Mouse (Mus musculus) neural tube, embryonic 11.5 days (tissue): ENCODE data around the gene Gm47955. TPM values are rescaled to one million over a fixed set of nuclear protein-coding genes. Genes with fewer than 3 reads are reported as not detected.
"Not testable (repeated sequence)": the region's sequence is repeated elsewhere in the genome, so short reads cannot be mapped to it uniquely, and the experiment has no call there.

Experiments used
- ATAC-seq: fragments of 200-750 bp; cut with Nextera tagmentation; 2 replicates; pipeline ENCODE4 v1.8.0; 2017; ENCODE audit warnings: moderate number of reproducible peaks, mild to moderate bottlenecking, moderate TSS enrichment, moderate library complexity; ENCODE audit not compliant: insufficient read depth, low FRiP score, low TSS enrichment
- DNase-seq: peaks from one replicate; pipeline ENCODE4 v3.0.0-alpha.2; 2015; ENCODE audit warnings: low spot score
- H3K27ac ChIP-seq: fragments of 300-500 bp; sonication (generic); 2 replicates; pipeline ENCODE4 v1.5.1; 2014; ENCODE audit warnings: low read depth, mild to moderate bottlenecking, low read length
- H3K27me3 ChIP-seq: fragments of 300-500 bp; sonication (generic); 2 replicates; pipeline ENCODE4 v1.6.1; 2014; ENCODE audit warnings: mild to moderate bottlenecking, low read length, mixed read lengths; ENCODE audit not compliant: control insufficient read depth, insufficient read depth
- H3K36me3 ChIP-seq: fragments of 300-500 bp; sonication (generic); 2 replicates; pipeline ENCODE4 v1.6.1; 2014; ENCODE audit warnings: mild to moderate bottlenecking, low read length, moderate library complexity, mixed read lengths; ENCODE audit not compliant: control insufficient read depth, insufficient read depth
- H3K4me1 ChIP-seq: fragments of 300-500 bp; sonication (generic); 2 replicates; pipeline ENCODE4 v1.6.1; 2014; ENCODE audit warnings: low read length, mixed read lengths; ENCODE audit not compliant: control insufficient read depth, insufficient read depth
- H3K4me2 ChIP-seq: fragments of 300-500 bp; sonication (generic); 2 replicates; pipeline ENCODE4 v1.6.1; 2014; ENCODE audit warnings: low read depth, mild to moderate bottlenecking, moderate library complexity
- H3K4me3 ChIP-seq: fragments of 300-500 bp; sonication (generic); 2 replicates; pipeline ENCODE4 v1.5.1; 2014; ENCODE audit warnings: low read depth, low read length
- H3K9ac ChIP-seq: fragments of 300-500 bp; sonication (generic); 2 replicates; pipeline ENCODE4 v1.6.1; 2014; ENCODE audit warnings: mild to moderate bottlenecking, low read length
- H3K9me3 ChIP-seq: fragments of 300-500 bp; sonication (generic); 2 replicates; pipeline ENCODE4 v1.6.1; 2016; ENCODE audit warnings: low read length; ENCODE audit not compliant: control insufficient read depth
- WGBS: fragments of 180-500 bp; shearing (Covaris S2); extraction: QIAGEN DNeasy Blood & Tissue Kit; methylation state at CpG from one replicate; pipeline ENCODE4 v1.1.7; 2014; 5-methylcytosine and 5-hydroxymethylcytosine counted together
- polyA plus RNA-seq: library from polyadenylated mRNA; unstranded; fragments of >200 nt; fragmentation: Nextera tagmentation; extraction: Ambion mirVana; gene quantifications from 2 replicates; pipeline ENCODE4 v1.2.1, GENCODE M21; 2014

Gm47955 gene
- polyA plus RNA-seq, 1 experiment from 2014 or later = not detected

DNA sequence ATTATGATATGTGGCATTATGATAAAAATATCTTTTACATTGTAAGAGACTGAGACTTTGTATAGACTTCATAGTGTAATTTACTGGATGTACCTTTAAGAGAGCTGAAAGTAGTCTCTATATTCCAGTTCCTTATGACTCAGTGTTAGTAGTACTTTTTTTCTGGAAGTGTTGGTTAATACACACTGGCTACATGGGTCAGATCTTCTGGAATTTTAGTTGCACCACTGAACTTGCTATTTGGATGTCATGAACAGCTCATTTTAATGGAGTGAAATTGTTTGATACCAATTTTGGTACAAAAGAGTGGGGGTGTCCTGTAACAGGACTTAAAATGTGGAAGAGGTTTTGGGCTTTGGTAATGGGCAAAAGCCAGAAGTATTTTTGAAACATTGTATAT is 17.8 kb downstream of the Gm47955 start:
- Histone ChIP-seq H3K9ac (no peak overlapping the region), H3K4me1 (no peaks in the 10 kb centered on the region), H3K4me3 (no peak overlapping the region), H3K36me3 (no peaks in the 10 kb centered on the region), H3K27ac (no peak overlapping the region), H3K4me2 (no peak overlapping the region), H3K27me3 (no peaks in the 10 kb centered on the region), H3K9me3 (no peaks in the 10 kb centered on the region)
- ATAC-seq = no peak
- no peak for DNase-seq

DNA sequence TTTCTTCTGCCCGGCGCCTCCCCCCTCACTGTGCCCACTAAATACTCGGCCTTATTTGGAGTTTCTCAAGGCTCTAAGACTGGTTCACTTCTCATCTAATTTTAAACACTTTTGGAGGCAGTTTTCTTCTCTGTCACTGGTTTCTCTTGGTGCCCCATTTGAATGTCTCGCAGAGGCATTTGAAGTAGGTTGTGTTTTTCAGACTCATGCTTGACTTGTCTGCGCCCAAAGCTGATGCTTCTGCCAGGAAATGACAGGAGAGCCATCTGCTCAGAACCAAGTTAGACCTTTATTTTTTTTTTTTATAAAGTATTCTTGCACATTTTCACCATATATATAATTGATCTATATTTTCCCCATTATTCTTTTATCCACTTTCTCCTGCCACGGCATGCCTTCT is 26.7 kb downstream of the Gm47955 start:
- H3K4me2 ChIP-seq = no peak overlapping the region
- H3K9ac ChIP-seq = no peak overlapping the region
- no peak for ATAC-seq
- H3K36me3 ChIP-seq = no peaks in the 10 kb centered on the region
- no peaks in the 10 kb centered on the region for H3K4me1 ChIP-seq
- 92% methylated on average over 6 of the region's 6 CpGs for WGBS
- H3K9me3 ChIP-seq = peaks cover 4% of the 10 kb centered on the region; the same call in 1 of the 2 replicates
- no peak for DNase-seq
- no peak overlapping the region for H3K4me3 ChIP-seq
- no peaks in the 10 kb centered on the region for H3K27me3 ChIP-seq
- H3K27ac ChIP-seq = no peak overlapping the region

DNA sequence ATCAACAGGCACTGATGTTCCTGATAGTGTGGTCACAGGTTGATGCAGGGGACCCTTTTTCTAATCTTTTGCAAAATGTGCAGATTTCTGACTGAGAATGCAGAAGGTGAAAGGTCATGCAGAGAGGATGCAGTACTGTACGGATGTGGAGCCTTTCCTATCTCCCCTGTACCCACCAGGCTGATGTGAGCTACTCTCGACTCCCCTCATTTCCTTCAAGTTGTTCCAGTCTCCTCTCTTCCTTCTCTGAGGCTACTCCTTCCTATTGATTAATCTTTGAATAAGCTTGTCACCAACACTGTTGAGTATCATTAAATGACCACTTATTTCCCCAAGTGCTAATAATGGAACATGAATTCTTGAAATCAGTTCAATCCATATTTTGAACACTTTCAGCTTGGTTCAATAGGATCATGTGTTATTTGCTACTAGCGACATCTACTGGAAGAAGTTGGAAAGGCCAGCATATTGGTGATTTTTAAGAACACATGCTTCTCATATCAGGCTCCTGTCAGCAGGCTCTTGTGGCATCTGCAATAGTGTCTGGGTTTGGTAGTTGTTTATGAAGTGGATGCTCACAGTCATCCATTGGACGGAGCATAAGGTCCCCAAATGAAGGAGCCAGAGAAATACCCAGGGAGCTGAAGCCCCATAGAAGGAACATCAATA is 27.6 kb downstream of the Gm47955 start:
- Histone ChIP-seq H3K27me3 (no peaks in the 10 kb centered on the region), H3K36me3 (no peaks in the 10 kb centered on the region), H3K9me3 (peaks cover 4% of the 10 kb centered on the region; the same call in 1 of the 2 replicates), H3K4me2 (no peak overlapping the region), H3K4me1 (no peaks in the 10 kb centered on the region), H3K9ac (no peak overlapping the region), H3K4me3 (no peak overlapping the region), H3K27ac (no peak overlapping the region)
- ATAC-seq (no peak), DNase-seq (peak; percentile 33)
- 34% methylated on average over 4 of the region's 4 CpGs for WGBS

DNA sequence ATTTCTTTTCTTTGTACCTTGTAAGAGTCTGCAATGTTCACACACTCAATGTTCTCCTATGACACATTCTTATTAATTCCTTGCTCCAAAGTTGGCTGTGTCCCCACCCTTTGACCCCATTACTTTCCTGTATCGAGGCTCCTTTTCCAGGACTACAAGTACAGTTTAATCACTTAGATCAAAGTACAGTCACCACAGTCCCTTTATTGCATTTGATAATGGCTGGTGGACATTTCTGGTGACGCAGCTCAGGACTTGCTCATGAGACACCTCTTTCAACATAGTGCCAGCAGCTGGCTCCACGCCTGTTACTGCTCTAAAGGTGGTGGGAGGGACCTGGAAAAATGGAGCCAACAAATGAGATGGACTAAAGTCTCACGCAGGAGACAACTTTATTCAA is 31.0 kb downstream of the Gm47955 start:
- no peak overlapping the region for H3K9ac ChIP-seq
- H3K27me3 ChIP-seq = no peaks in the 10 kb centered on the region
- ATAC-seq (no peak), DNase-seq (no peak)
- no peaks in the 10 kb centered on the region for H3K36me3 ChIP-seq
- H3K4me1 ChIP-seq = no peaks in the 10 kb centered on the region
- no peaks in the 10 kb centered on the region for H3K9me3 ChIP-seq
- 80% methylated on average over 4 of the region's 4 CpGs for WGBS
- no peak overlapping the region for H3K4me2 ChIP-seq
- H3K4me3 ChIP-seq = no peak overlapping the region
- no peak overlapping the region for H3K27ac ChIP-seq

DNA sequence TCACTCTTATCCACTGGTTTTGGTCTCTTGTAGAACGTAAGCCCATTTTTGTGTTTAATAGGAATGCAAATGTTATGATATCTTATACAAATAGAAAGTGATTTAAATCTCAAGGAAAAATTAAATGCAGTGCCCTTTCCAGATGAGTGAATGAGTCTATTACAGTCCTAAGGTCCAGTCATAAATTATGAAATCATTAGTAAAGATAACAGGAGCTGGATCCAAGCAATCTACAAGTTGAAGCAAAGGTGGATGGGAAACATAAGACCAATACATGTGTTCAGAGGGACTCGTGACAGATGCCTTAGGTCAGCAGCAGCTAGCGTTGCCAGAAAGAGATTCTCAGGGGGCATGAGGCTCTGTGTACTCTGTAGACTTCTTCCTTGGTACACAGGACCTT is 31.5 kb downstream of the Gm47955 start:
- Histone ChIP-seq H3K27me3 (no peaks in the 10 kb centered on the region), H3K4me1 (no peaks in the 10 kb centered on the region), H3K9ac (no peak overlapping the region), H3K9me3 (no peaks in the 10 kb centered on the region), H3K36me3 (no peaks in the 10 kb centered on the region), H3K27ac (no peak overlapping the region), H3K4me2 (no peak overlapping the region), H3K4me3 (no peak overlapping the region)
- WGBS = 81% methylated on average over 3 of the region's 3 CpGs
- no peak for ATAC-seq
- no peak for DNase-seq

DNA sequence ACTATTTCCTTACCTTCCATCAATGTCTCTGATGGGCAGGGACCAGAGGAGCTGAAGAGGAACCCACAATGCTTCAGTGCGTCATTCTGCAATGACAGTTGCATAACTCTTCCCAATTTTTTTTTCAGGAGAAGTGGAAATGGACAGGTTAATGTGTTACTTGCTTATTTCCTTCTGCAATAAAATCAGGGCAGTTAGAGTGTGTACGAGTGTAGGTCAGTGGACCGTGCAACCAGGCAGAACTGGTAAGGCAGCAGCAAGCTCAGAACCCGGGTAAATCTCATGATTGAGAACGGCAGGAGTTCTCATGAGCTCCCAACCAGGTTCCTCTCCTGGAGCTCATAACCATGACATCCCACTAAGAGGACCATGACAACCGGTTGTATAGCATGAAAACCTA is 32.0 kb downstream of the Gm47955 start:
- H3K4me1 ChIP-seq = no peaks in the 10 kb centered on the region
- no peak overlapping the region for H3K4me2 ChIP-seq
- WGBS = 94% methylated on average over 6 of the region's 6 CpGs
- no peak overlapping the region for H3K4me3 ChIP-seq
- no peaks in the 10 kb centered on the region for H3K9me3 ChIP-seq
- H3K36me3 ChIP-seq = no peaks in the 10 kb centered on the region
- no peaks in the 10 kb centered on the region for H3K27me3 ChIP-seq
- DNase-seq (no peak), ATAC-seq (no peak)
- no peak overlapping the region for H3K27ac ChIP-seq
- H3K9ac ChIP-seq = no peak overlapping the region

DNA sequence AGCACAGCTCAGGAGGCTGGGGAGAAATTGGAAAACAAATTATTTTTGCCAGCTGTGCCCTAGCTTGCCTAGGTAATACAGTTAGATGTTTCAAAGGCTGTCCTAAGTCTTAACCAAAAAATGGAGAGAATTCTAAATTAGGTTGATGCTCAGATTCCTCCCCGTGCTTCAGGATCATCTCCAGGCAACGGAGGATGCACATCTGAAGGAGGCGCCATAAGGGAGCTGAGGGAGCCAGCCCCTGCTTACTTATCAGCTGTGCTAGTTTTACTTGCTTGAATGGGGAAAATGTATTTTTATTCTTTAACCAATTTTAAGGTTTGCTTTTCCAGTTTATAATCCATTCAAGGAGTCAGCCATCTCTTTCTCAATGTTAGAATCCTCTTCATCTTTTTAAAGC is 33.9 kb downstream of the Gm47955 start:
- WGBS = 81% methylated on average over 3 of the region's 3 CpGs

DNA sequence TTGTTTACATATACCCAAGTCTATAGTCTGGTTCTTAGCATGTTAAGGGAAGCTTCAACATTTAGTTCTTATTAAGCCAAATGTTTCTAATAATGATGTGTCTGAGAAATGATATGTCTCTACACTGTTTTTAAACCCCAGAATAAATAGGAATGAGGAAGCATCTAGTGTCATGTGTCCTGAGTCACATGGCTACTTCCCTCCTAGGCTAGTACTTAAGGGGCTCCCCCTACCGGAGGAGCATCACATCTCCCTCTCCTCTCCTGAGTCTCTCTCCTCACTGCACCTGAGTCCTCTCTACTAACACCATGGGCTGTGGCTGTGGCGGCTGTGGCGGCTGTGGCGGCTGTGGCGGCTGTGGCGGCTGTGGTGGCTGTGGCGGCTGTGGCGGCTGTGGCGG is 40.2 kb downstream of the Gm47955 start, which contains the start of gene Gm47959:
Gene Gm47959 (plus strand): TSS at position 243 of the 400 bp plus-strand sequence.
- not testable (repeated sequence) for H3K27ac ChIP-seq, H3K4me3 ChIP-seq, H3K9ac ChIP-seq, H3K36me3 ChIP-seq, H3K27me3 ChIP-seq, H3K9me3 ChIP-seq, H3K4me1 ChIP-seq, H3K4me2 ChIP-seq, DNase-seq, ATAC-seq
- WGBS = 97% methylated on average over 6 of the region's 9 CpGs

More for the DNA sequence above, 33.9 kb downstream of the Gm47955 start:
- no peaks in the 10 kb centered on the region for H3K27me3 ChIP-seq
- DNase-seq (no peak), ATAC-seq (no peak)
- no peak overlapping the region for H3K4me3 ChIP-seq
- no peak overlapping the region for H3K4me2 ChIP-seq
- H3K9ac ChIP-seq = no peak overlapping the region
- no peaks in the 10 kb centered on the region for H3K4me1 ChIP-seq
- no peaks in the 10 kb centered on the region for H3K9me3 ChIP-seq
- H3K36me3 ChIP-seq = no peaks in the 10 kb centered on the region
- H3K27ac ChIP-seq = no peak overlapping the region
